Mouse (Mus musculus): ENCODE measurements around the gene Ccdc155. TPM values are rescaled to one million over a fixed set of nuclear protein-coding genes. Genes with fewer than 3 reads are reported as not detected.
"Not testable (repeated sequence)": the region's sequence is repeated elsewhere in the genome, so short reads cannot be mapped to it uniquely, and the experiment has no call there.

Ccdc155 gene
- polyA plus RNA-seq, 1 experiment from 2014 or later, result 0.73 TPM

DNA sequence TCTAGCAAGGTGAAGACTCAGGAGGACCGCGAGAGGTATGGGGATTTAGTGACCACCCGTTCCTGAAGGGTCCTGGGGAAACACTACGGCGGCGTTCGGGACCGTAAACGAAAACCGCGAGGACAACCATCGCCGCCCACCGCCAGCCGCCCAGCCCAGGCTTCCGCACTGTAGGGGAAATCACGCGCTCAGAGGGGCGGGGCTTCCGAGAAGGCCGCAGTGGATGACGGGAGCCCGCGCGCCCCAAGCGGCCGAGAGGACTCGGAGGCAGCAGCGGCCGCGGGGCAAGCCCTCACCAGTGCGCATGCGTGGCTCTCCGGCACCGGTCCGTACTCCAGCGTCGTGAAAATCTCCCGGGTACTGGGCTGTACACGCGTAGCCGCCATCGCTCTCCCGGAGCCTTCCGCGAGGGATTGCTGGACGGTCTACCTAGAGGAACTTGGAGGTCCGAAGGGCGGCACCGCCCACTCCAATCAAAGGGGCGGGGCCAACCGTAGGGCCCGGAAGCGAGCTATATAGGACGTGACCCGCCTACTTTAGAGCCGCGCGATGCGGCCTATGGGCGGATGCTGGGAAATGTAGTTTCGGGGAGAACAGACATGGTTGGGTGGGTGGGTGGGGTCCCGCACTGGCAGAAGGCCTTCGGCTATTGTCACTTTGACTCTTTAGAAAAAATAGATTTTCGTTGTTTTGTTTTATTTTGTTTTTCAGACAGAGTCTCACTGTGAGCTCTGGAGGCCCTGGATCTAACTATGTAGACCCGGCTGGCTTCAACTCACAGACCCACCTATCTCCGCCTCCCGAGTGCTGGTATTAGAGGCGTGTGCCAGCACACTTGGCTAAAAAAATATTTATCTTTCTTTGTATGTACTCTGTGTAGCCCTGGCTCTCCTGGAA, 50.3 kb downstream of the Ccdc155 start, which contains the start of the genes Pih1d1 and Aldh16a1:
Gene Pih1d1, plus strand, starts transcription at position 208 of the 897 bp plus-strand sequence.
Gene Aldh16a1, minus strand, starts transcription at position 489 of the 897 bp plus-strand sequence.
- peak within 1 kb of the TSS; percentile 75 for H3K4me3 ChIP-seq (ENCODE audit: low read depth, low read length)
- WGBS, result 5% methylated on average over 64 of the region's 69 CpGs
- peak within 1 kb of the TSS; percentile 70 for H3K4me2 ChIP-seq (ENCODE audit: low read length)
- no peaks in the 10 kb centered on the region for H3K27me3 ChIP-seq (replicated peaks; ENCODE audit: control insufficient read depth, insufficient read depth, low read length)
- ATAC-seq (replicated peaks; ENCODE audit: low FRiP score, low TSS enrichment, low read depth) (peak; percentile 95), DNase-seq (ENCODE audit: low spot score) (peak; percentile 98)
- peak within 1 kb of the TSS; percentile 90 for H3K9ac ChIP-seq (ENCODE audit: low read length)
- peak within 1 kb of the TSS; percentile 96 for H3K27ac ChIP-seq (ENCODE audit: low read depth)
- H3K9me3 ChIP-seq (ENCODE audit: control insufficient read depth, low read length), result no peaks in the 10 kb centered on the region
- peaks cover 21% of the 10 kb centered on the region for H3K36me3 ChIP-seq (ENCODE audit: control insufficient read depth, insufficient read depth, low read length)
- peaks cover 11% of the 10 kb centered on the region; the same call in 1 of the 2 replicates for H3K4me1 ChIP-seq (replicated peaks; ENCODE audit: control insufficient read depth, insufficient read depth, low read length)

DNA sequence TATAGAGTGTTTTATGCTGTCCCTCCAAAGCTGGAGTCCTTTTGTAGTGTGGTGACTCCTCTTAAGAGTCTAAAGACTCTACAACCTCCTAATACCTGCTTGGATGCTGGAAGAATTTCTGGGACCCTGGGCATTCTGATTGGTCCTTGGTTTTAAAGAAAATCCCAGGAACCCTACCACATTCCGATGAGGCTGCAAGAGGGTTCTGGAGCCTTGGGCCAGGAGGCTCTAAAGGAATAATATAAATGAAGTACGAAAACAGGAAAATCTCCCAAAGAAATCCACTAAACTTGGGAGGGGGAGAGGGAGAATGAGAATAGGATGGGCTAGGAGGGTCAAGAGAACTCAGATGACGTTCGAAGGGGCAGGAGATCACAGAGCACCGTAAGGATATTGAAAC, 51.1 kb downstream of the Ccdc155 start:
- no peak for DNase-seq (ENCODE audit: low spot score)
- H3K4me2 ChIP-seq (ENCODE audit: low read length), result peak overlapping the region; percentile 70
- H3K27me3 ChIP-seq (replicated peaks; ENCODE audit: control insufficient read depth, insufficient read depth, low read length), result no peaks in the 10 kb centered on the region
- H3K4me1 ChIP-seq (replicated peaks; ENCODE audit: control insufficient read depth, insufficient read depth, low read length), result peaks cover 11% of the 10 kb centered on the region; the same call in 1 of the 2 replicates
- H3K27ac ChIP-seq (ENCODE audit: low read depth), result peak overlapping the region; percentile 96
- peak overlapping the region; percentile 75 for H3K4me3 ChIP-seq (ENCODE audit: low read depth, low read length)
- H3K9me3 ChIP-seq (ENCODE audit: control insufficient read depth, low read length), result no peaks in the 10 kb centered on the region
- WGBS, result 2% methylated on average over 5 of the region's 5 CpGs
- H3K36me3 ChIP-seq (ENCODE audit: control insufficient read depth, insufficient read depth, low read length), result peaks cover 13% of the 10 kb centered on the region
- ATAC-seq (replicated peaks; ENCODE audit: low FRiP score, low TSS enrichment, low read depth), result no peak
- H3K9ac ChIP-seq (ENCODE audit: low read length), result peak overlapping the region; percentile 90

DNA sequence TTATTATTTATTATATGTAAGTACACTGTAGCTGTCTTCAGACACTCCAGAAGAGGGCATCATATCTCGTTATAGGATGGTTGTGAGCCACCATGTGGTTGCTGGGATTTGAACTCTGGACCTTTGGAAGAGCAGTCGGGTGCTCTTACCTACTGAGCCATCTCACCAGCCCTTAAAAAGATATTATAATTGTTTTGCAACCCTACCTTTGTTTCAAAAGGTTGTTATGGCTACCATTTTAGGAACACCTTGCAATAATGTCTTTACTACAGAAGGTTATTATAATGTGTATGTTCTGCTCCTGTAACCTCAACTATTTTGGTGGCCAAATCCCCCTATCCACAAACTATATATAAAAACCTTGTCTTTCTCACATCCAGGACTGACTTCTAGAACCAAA, 51.6 kb downstream of the Ccdc155 start:
- not testable (repeated sequence) for ATAC-seq (replicated peaks; ENCODE audit: low FRiP score, low TSS enrichment, low read depth); H3K9ac ChIP-seq (ENCODE audit: low read length); H3K9me3 ChIP-seq (ENCODE audit: control insufficient read depth, low read length); H3K27ac ChIP-seq (ENCODE audit: low read depth); DNase-seq (ENCODE audit: low spot score); H3K27me3 ChIP-seq (replicated peaks; ENCODE audit: control insufficient read depth, insufficient read depth, low read length)
- peaks cover 16% of the 10 kb centered on the region; the same call in 1 of the 2 replicates for H3K36me3 ChIP-seq (ENCODE audit: control insufficient read depth, insufficient read depth, low read length)
- peak overlapping the region; percentile 75; the same call in 1 of the 2 replicates for H3K4me3 ChIP-seq (ENCODE audit: low read depth, low read length)
- peaks cover 11% of the 10 kb centered on the region; the same call in 1 of the 2 replicates for H3K4me1 ChIP-seq (replicated peaks; ENCODE audit: control insufficient read depth, insufficient read depth, low read length)
- H3K4me2 ChIP-seq (ENCODE audit: low read length), result peak overlapping the region; percentile 70
- 92% methylated on average over 2 of the region's 2 CpGs for WGBS

DNA sequence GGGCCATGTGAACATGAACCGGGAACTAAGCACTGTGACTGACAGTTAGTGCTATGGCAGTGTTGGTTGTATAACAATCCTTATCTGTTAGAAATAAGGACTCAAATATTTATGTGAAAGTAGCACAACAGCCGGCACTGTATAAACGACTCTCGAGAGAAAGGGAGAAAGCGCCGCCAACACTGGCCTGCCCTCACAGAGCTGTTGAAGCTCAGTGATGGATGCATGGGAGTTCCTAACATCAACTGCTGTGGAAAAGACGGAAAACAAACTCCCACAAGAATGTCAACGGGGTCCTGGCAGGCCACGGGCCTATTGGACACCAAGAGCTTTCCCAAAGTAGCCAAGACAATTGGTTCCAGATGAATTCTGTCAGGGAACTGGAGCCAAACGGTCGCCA, 53.4 kb downstream of the Ccdc155 start:
- ATAC-seq (replicated peaks; ENCODE audit: low FRiP score, low TSS enrichment, low read depth) (no peak), DNase-seq (ENCODE audit: low spot score) (no peak)
- 34% methylated on average over 11 of the region's 11 CpGs for WGBS
- Histone ChIP-seq H3K36me3 (ENCODE audit: control insufficient read depth, insufficient read depth, low read length) (peaks cover 21% of the 10 kb centered on the region), H3K9me3 (ENCODE audit: control insufficient read depth, low read length) (no peaks in the 10 kb centered on the region), H3K27me3 (replicated peaks; ENCODE audit: control insufficient read depth, insufficient read depth, low read length) (no peaks in the 10 kb centered on the region), H3K4me1 (replicated peaks; ENCODE audit: control insufficient read depth, insufficient read depth, low read length) (peaks cover 11% of the 10 kb centered on the region; the same call in 1 of the 2 replicates), H3K4me3 (ENCODE audit: low read depth, low read length) (no peak overlapping the region), H3K4me2 (ENCODE audit: low read length) (no peak overlapping the region), H3K9ac (ENCODE audit: low read length) (no peak overlapping the region), H3K27ac (ENCODE audit: low read depth) (peak overlapping the region; percentile 79)

DNA sequence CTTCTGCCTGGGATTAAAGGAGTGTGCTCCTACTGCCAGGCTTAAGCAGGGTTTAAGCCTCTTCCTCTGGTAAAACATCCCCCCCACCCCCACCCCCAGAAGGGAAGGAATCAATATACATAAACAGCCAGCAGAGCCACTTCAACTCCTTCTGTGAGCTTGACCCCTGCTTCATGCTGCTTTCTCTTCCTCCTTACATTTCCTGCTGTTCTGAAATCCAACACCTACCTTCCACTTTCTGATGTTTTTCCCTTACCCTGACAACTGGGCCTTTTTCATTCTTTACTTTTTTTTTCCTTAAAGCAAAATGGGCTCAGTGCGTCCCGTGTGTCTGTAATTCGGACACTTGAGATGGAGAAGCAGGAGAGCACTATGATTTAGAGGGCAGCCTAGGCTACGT, 54.4 kb downstream of the Ccdc155 start:
- no peaks in the 10 kb centered on the region for H3K9me3 ChIP-seq (ENCODE audit: control insufficient read depth, low read length)
- H3K9ac ChIP-seq (ENCODE audit: low read length), result no peak overlapping the region
- no peaks in the 10 kb centered on the region for H3K27me3 ChIP-seq (replicated peaks; ENCODE audit: control insufficient read depth, insufficient read depth, low read length)
- H3K4me1 ChIP-seq (replicated peaks; ENCODE audit: control insufficient read depth, insufficient read depth, low read length), result peaks cover 9% of the 10 kb centered on the region; the same call in 1 of the 2 replicates
- H3K36me3 ChIP-seq (ENCODE audit: control insufficient read depth, insufficient read depth, low read length), result peaks cover 31% of the 10 kb centered on the region
- H3K4me3 ChIP-seq (ENCODE audit: low read depth, low read length), result no peak overlapping the region
- DNase-seq (ENCODE audit: low spot score), result no peak
- H3K27ac ChIP-seq (ENCODE audit: low read depth), result peak overlapping the region; percentile 79
- WGBS, result 52% methylated on average over 4 of the region's 4 CpGs
- no peak for ATAC-seq (replicated peaks; ENCODE audit: low FRiP score, low TSS enrichment, low read depth)
- H3K4me2 ChIP-seq (ENCODE audit: low read length), result no peak overlapping the region

DNA sequence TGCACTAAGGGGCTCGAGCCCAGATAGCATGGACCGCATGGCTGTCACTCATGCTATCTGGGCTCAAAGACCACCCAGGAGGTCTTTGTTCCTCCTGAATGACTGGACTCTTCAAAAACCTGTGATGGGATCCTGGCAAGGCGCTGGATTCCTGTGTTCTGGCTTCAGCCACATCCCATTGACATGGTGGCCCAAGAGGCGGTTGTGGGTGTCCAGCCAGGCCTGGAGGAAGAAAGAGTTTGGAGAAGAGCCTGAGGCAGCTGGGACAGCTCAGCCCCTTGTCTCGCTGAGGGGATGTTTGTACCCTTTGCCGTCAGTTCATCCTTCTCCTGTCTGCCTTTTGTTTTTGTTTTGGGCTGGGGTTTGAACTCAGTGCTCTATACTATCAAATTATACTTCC, 55.1 kb downstream of the Ccdc155 start:
- Histone ChIP-seq H3K9me3 (ENCODE audit: control insufficient read depth, low read length) (no peaks in the 10 kb centered on the region), H3K27me3 (replicated peaks; ENCODE audit: control insufficient read depth, insufficient read depth, low read length) (no peaks in the 10 kb centered on the region), H3K4me1 (replicated peaks; ENCODE audit: control insufficient read depth, insufficient read depth, low read length) (peaks cover 3% of the 10 kb centered on the region; the same call in 1 of the 2 replicates), H3K9ac (ENCODE audit: low read length) (no peak overlapping the region), H3K36me3 (ENCODE audit: control insufficient read depth, insufficient read depth, low read length) (peaks cover 38% of the 10 kb centered on the region), H3K4me3 (ENCODE audit: low read depth, low read length) (no peak overlapping the region), H3K4me2 (ENCODE audit: low read length) (no peak overlapping the region), H3K27ac (ENCODE audit: low read depth) (peak overlapping the region; percentile 79; the same call in 1 of the 2 replicates)
- ATAC-seq (replicated peaks; ENCODE audit: low FRiP score, low TSS enrichment, low read depth), result no peak
- no peak for DNase-seq (ENCODE audit: low spot score)
- WGBS, result 64% methylated on average over 6 of the region's 6 CpGs

DNA sequence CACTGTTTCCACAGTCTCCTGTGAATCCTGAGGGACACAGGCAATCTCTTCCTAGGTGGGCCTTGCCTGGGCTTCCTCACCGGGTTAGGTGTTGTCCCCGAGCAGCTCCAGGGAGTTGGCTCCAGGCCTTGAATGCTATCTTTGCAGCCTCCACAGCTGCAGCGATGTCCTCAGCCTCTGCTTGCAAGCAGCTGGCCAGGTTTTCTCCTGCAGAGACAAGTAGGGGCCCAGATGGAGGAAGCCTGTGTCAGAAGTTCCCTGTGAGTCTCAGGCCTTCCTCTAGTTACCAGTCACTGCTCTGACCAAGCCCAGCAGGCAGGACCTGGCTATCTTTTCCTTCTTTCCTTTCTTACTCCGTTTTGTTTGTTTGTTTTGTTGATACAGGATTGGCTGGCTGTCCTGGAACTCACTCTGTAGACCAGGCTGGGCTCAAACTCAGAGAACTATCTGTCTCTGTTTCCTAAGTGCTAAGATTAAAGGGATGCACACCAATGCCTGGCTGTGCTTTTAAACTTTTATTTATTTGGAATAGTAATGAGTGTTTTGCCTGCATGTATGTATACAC, 56.1 kb downstream of the Ccdc155 start:
- 49% methylated on average over 4 of the region's 4 CpGs for WGBS
- no peak overlapping the region for H3K9ac ChIP-seq (ENCODE audit: low read length)

DNA sequence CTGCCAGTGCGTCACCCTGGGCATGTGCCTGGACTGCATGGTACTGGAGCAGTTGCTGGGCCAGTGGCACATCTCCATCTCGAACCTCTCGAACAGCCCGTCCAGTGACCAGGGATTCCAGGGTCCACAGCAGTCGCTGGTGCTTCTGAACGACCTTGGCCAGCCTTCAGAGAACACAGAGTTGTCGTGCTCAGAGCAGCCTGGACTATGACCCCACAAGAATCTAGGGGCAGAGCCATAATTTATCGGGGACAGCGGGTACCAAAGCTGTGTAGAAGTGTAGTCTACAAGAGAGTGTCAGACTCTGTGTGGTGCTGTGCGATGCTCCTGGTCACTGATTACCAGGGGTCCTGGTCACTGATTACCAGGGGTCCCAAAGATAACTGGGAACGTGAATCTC, 56.8 kb downstream of the Ccdc155 start:
- no peaks in the 10 kb centered on the region for H3K9me3 ChIP-seq (ENCODE audit: control insufficient read depth, low read length)
- no peak for DNase-seq (ENCODE audit: low spot score)
- H3K4me3 ChIP-seq (ENCODE audit: low read depth, low read length), result no peak overlapping the region
- WGBS, result 76% methylated on average over 11 of the region's 11 CpGs
- no peak overlapping the region for H3K27ac ChIP-seq (ENCODE audit: low read depth)
- H3K36me3 ChIP-seq (ENCODE audit: control insufficient read depth, insufficient read depth, low read length), result peaks cover 53% of the 10 kb centered on the region
- no peak overlapping the region for H3K9ac ChIP-seq (ENCODE audit: low read length)
- H3K4me2 ChIP-seq (ENCODE audit: low read length), result no peak overlapping the region
- no peaks in the 10 kb centered on the region for H3K27me3 ChIP-seq (replicated peaks; ENCODE audit: control insufficient read depth, insufficient read depth, low read length)
- no peak for ATAC-seq (replicated peaks; ENCODE audit: low FRiP score, low TSS enrichment, low read depth)
- H3K4me1 ChIP-seq (replicated peaks; ENCODE audit: control insufficient read depth, insufficient read depth, low read length), result peaks cover 3% of the 10 kb centered on the region; the same call in 1 of the 2 replicates

More for the DNA sequence above, 56.1 kb downstream of the Ccdc155 start:
- Histone ChIP-seq H3K27me3 (replicated peaks; ENCODE audit: control insufficient read depth, insufficient read depth, low read length) (no peaks in the 10 kb centered on the region), H3K4me3 (ENCODE audit: low read depth, low read length) (no peak overlapping the region), H3K4me1 (replicated peaks; ENCODE audit: control insufficient read depth, insufficient read depth, low read length) (peaks cover 3% of the 10 kb centered on the region; the same call in 1 of the 2 replicates), H3K27ac (ENCODE audit: low read depth) (peak overlapping the region; percentile 25; the same call in 1 of the 2 replicates), H3K4me2 (ENCODE audit: low read length) (no peak overlapping the region), H3K36me3 (ENCODE audit: control insufficient read depth, insufficient read depth, low read length) (peaks cover 48% of the 10 kb centered on the region), H3K9me3 (ENCODE audit: control insufficient read depth, low read length) (no peaks in the 10 kb centered on the region)
- ATAC-seq (replicated peaks; ENCODE audit: low FRiP score, low TSS enrichment, low read depth), result no peak
- DNase-seq (ENCODE audit: low spot score), result no peak
